Mouse (Mus musculus): ENCODE results near the gene Irs2.

Gene Irs2

DNA sequence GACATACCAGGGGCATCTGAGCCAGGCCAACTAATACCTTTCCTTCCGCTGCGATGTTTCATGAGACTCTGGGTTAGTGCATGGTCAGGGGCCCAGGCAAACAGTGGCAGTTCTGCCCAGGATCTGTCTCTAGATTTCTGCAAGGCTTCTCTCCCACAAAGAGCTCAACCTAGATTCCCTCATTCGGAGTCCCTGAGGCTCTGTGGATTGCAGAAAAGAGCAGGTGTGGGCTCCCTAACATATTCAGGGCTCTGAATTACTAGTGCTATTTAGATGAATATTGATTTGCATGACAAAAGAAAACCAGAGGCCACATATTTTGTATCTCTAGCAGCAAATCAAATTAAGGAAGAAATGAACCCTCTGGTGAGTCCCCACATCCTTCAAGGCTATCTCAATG is 18.3 kb downstream of the Irs2 start:
- DNase-seq (ENCODE audit: low spot score), result no peak

- DNase-seq (ENCODE audit: low spot score), result no peak
These were observed 21.6 kb downstream of the Irs2 start for GRCm38 (mm10) chr8:10986638-10987037.

- no peak for DNase-seq (ENCODE audit: low spot score)
These were observed 23.2 kb downstream of the Irs2 start for GRCm38 (mm10) chr8:10985064-10985463.

GRCm38 (mm10) chr8:10980876-10981275 is 27.4 kb downstream of the Irs2 start:
- DNase-seq (ENCODE audit: low spot score), result no peak

- peak; percentile 23 for DNase-seq (ENCODE audit: low spot score)
These were observed 28.3 kb downstream of the Irs2 start for GRCm38 (mm10) chr8:10979916-10980315.

DNA sequence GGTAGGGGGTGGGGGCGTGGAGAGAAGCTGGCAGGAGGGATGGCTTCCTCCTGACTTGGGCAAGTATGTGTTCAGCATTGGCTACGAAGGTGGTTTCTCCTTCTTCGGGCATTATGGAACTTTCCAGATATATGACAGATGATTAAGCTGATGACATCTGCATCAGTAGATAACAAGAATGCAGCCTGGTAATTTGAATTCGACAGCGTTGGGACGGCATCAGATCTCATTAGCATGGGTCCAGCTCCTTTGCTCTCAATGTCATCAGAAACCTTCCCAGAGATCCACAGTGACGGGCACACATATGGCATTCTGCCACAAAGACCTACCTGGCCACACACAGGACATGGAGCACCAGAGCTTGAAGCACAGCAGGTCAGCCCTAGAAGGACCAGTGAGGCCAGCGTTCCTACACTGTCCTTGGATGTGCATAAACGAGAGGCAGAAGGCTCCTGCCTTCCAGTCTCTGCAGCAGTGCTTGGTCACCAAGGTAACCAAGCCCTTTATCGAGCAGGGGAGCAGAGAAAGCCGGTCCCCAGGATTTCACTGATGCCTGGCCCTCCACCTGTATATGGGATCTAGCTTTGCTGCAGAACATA is 29.0 kb downstream of the Irs2 start:
- no peak for DNase-seq (ENCODE audit: low spot score)

- no peak for DNase-seq (ENCODE audit: low spot score)
These were observed 29.9 kb downstream of the Irs2 start for GRCm38 (mm10) chr8:10978377-10978776.

DNA sequence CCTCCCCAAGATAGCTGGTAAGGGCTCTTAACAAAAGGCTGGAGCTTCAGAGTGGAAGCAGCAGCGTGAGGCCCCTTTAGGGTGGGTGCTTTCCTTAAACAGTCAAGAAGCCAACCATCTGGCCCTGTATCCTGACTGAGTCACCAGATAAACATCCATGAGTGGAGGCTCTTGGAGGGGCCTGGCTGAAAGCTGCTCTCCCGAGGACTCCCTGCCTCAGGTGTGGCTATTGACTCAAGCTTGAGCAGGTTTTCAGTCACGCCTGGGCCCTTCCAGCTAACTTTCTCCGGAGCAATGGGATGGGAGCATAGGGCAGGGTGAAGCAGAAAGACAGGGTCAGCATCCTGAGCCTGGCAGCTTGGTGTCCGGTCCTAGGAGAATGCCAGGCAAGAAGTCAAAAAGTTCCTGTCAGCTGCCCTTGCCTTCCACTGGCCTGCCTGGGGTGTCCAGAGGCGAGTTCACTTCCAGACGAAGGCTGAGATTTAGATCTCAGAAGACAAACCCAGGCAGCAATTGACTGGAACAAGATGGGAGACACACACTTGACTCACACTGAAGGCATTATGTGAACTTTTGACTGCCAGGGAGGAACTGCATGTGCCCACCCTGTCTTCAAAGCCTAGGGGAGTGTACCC is 30.4 kb downstream of the Irs2 start:
- DNase-seq (ENCODE audit: low spot score), result no peak

GRCm38 (mm10) chr8:10974659-10975058 is 33.6 kb downstream of the Irs2 start:
- DNase-seq (ENCODE audit: low spot score), result no peak

- DNase-seq (ENCODE audit: low spot score), result no peak
These were observed 34.1 kb downstream of the Irs2 start for GRCm38 (mm10) chr8:10974126-10974525.

GRCm38 (mm10) chr8:10972851-10973452 is 35.3 kb downstream of the Irs2 start:
- no peak for DNase-seq (ENCODE audit: low spot score)

DNA sequence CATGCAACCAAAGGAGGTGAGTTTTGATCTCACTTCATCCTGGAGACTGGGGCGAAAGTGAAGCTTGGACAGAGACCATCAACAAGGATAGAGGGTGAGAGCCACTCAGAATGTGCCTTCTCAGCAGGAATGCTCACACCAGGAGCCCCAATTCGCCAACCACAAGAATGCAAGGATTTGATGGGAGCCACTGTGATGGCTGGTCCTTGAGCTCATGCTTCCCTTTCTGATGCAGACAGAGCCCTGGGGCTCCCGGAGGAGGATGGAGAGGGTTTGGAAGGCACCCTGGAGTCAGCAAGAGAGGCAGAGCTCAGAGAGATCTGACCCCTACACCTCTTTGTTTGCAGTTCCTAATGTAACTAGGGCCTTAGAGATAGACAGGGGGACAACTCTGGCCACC is 36.3 kb downstream of the Irs2 start:
- DNase-seq (ENCODE audit: low spot score), result no peak

GRCm38 (mm10) chr8:10971509-10971908 is 36.7 kb downstream of the Irs2 start:
- DNase-seq (ENCODE audit: low spot score), result no peak

GRCm38 (mm10) chr8:10970496-10971456 is 37.5 kb downstream of the Irs2 start:
- DNase-seq (ENCODE audit: low spot score), result no peak

DNA sequence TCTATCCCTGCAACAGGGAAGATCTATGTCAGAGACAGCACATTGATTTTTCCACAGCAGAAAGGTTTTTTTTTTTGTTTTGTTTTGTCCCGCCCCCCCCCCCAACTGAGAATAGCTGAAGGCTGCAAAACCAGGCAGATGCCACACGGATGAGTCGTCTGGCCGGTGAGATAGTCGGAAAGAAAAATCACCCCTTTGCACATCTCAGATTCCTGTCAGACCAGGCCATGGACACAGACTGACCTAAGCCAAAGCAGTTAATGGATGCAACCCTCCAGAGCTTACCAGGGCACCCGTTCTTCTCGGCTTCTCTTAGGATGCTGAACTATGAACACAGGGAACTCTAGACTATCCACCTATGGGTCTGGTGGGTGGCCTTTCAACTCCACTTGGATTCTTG is 39.6 kb downstream of the Irs2 start:
- DNase-seq (ENCODE audit: low spot score), result no peak

GRCm38 (mm10) chr8:10965401-10966117 is 42.7 kb downstream of the Irs2 start:
- DNase-seq (ENCODE audit: low spot score), result no peak

DNA sequence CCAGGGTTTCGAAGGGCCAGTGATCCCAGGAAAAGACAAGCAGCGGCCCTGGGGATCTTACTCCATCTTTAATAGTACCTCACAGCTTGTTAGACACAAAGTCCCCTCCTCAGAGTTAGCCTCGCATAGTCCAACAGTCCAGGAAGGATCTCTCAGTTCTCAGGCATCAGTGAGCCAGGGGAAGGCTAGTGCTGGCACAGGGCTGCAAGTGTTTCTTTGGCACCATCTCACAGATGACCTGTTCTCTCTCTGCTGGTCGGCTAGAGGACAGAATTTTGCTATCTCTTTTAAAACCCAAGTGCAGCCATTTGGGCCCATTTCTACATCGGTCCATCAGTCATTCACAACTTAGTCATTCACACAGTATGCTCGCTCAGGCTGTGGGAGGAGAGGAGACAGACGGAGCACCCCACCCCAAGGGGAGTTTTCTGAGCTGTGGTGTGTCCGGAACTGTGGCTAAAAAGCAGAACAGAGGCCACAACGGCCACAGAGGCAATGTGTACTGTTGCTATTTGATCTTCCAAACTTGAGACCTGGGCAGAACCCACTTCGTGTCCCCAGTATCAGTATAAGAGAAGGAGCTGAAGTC is 43.7 kb downstream of the Irs2 start:
- no peak for DNase-seq (ENCODE audit: low spot score)

- DNase-seq (ENCODE audit: low spot score), result no peak
These were observed 46.3 kb downstream of the Irs2 start for GRCm38 (mm10) chr8:10961989-10962388.

GRCm38 (mm10) chr8:10960277-10960819 is 47.9 kb downstream of the Irs2 start:
- no peak for DNase-seq (ENCODE audit: low spot score)

DNA sequence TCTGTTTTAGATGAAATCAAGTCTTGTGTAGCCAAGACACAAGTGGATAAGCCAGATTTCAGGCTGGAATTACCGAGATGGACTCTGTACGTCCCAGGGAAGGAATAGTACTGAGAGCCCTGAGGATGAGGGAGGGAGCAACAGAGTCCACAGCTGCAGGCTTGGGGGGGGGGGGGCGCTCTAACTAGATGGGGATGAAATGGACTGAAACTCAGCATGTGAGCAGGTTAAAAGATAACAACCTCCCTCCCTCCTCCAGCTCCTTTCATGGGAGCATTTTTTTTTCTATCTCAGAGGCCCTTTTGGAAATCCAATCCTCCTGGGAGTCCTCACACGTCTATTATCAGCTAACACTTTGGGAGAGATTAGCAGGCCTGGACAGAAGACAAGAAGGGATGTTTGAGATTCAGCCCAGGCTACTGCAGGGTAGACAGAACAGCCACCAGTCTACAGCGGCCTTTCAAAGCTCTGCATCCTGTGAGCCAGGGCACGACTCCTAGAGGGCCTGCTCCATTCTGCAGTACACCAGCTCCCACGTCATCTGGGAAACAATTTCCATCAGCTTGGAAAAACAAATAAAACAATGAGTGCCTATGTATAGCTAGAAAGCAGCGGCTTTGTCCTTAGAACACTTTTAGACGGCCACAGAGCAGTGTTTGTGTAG is 50.8 kb downstream of the Irs2 start:
- DNase-seq (ENCODE audit: low spot score), result no peak

Data from T-cell, adult 2 months (primary cell).